ENCODE assay signal across 21 mouse cellular contexts in genomic region chr1:77280373-77281038, GRCm38 (mm10).
DNase-seq lines count a peak whose midpoint lies in the region; ATAC-seq and TF ChIP-seq lines count a peak whose summit lies in the region.
"Had no signal": no experiment of that assay in that cellular context is flagged by ENCODE, and none has a peak within 500 bp of the region (broad histone marks: within the 10 kb centered on the region; RNA-seq: fewer than 3 reads in every experiment).

No protein-coding gene starts in this region.

- H3K4me3 ChIP-seq in kidney, adult 2 months (ENCODE audit: insufficient read depth, low read depth, low read length), result no peak overlapping the region
- H3K4me3 ChIP-seq in kidney, embryonic 14.5 days (ENCODE audit: low read length), result no peak overlapping the region
- H3K4me3 ChIP-seq in lung, adult 2 months (replicated peaks; ENCODE audit: extremely low read depth, low read depth, low read length), result no peak overlapping the region
- H3K4me3 ChIP-seq in liver, embryonic 14.5 days (ENCODE audit: insufficient read depth in 1 of 2, low read depth in 2 of 2, low read length in 2 of 2), result no peak overlapping the region
- H3K4me3 ChIP-seq in intestine, embryonic 16.5 days (ENCODE audit: low read length), result no peak overlapping the region
- H3K4me3 ChIP-seq: embryonic facial prominence, embryonic 12.5 days; heart, embryonic 12.5 days; hindbrain, embryonic 15.5 days; stomach, embryonic 15.5 days had no signal

- 86% methylated on average over 11 of the region's 11 CpGs for WGBS in kidney, adult 2 months
- WGBS in kidney, embryonic 14.5 days, result 84% methylated on average over 11 of the region's 11 CpGs
- 81% methylated on average over 11 of the region's 11 CpGs for WGBS in lung, adult 2 months
- WGBS in liver, embryonic 14.5 days (ENCODE audit: insufficient replicate concordance), result 78% methylated on average over 11 of the region's 11 CpGs
- 82% methylated on average over 11 of the region's 11 CpGs for WGBS in intestine, embryonic 16.5 days

- no peak for TF ChIP-seq CTCF in kidney, adult 2 months (conservative IDR thresholded peaks at IDR 0.05; ENCODE audit: insufficient read depth, insufficient read length, low read depth, low read length)
- no peak for TF ChIP-seq CTCF in lung, adult 2 months (IDR thresholded peaks at IDR 0.05; ENCODE audit: insufficient read depth, low read length)
- no peak for TF ChIP-seq CTCF in liver, embryonic 14.5 days (IDR thresholded peaks at IDR 0.05; ENCODE audit: low read depth)

- DNase-seq in kidney, adult 2 months, result peak; percentile 10
- peak; percentile 10 for DNase-seq in lung, postnatal 25 days (ENCODE audit: low spot score)
- DNase-seq in lung, adult 2 months, result no peak
- DNase-seq in liver, embryonic 14.5 days (ENCODE audit: low read depth in 3 of 3, low spot score in 3 of 3), result no peak
- DNase-seq in skeletal muscle tissue, adult 2 months (ENCODE audit: low read depth, low spot score), result peak; percentile 17
- DNase-seq in cerebellum, postnatal 36 days, result no peak
- DNase-seq: adrenal gland, postnatal 25 days; B cell, adult 2 months; cerebellum, adult 2 months; forebrain, postnatal 0 days; gastrocnemius, postnatal 25 days; kidney, adult 18-20 months; kidney, postnatal 25 days had no signal

- no peak overlapping the region for H3K9ac ChIP-seq in kidney, embryonic 14.5 days (ENCODE audit: low read depth, low read length)
- no peak overlapping the region for H3K9ac ChIP-seq in liver, embryonic 14.5 days (replicated peaks)
- H3K9ac ChIP-seq in intestine, embryonic 16.5 days (ENCODE audit: low read depth, low read length), result no peak overlapping the region
- H3K9ac ChIP-seq: embryonic facial prominence, embryonic 12.5 days; forebrain, postnatal 0 days; heart, embryonic 12.5 days; hindbrain, embryonic 15.5 days; stomach, embryonic 15.5 days had no signal

- H3K27ac ChIP-seq in kidney, adult 2 months (ENCODE audit: insufficient read depth, low read depth, low read length), result no peak overlapping the region
- no peak overlapping the region for H3K27ac ChIP-seq in kidney, embryonic 14.5 days (ENCODE audit: low read depth, low read length)
- peak overlapping the region; percentile 81 for H3K27ac ChIP-seq in liver, embryonic 14.5 days
- H3K27ac ChIP-seq in intestine, embryonic 16.5 days (ENCODE audit: low read length), result no peak overlapping the region
- H3K27ac ChIP-seq: embryonic facial prominence, embryonic 12.5 days; hindbrain, embryonic 15.5 days; stomach, embryonic 15.5 days had no signal

- 0 out of 2 replicates have a peak, but pooled peaks cover 5% of the 10 kb centered on the region for H3K9me3 ChIP-seq in kidney, embryonic 14.5 days (ENCODE audit: control insufficient read depth, low read length)
- H3K9me3 ChIP-seq in liver, embryonic 14.5 days (ENCODE audit: control insufficient read depth, low read length), result no peaks in the 10 kb centered on the region
- no peaks in the 10 kb centered on the region for H3K9me3 ChIP-seq in intestine, embryonic 16.5 days (ENCODE audit: control insufficient read depth, low read length)
- H3K9me3 ChIP-seq: embryonic facial prominence, embryonic 12.5 days; heart, embryonic 12.5 days; hindbrain, embryonic 15.5 days; stomach, embryonic 15.5 days had no signal

- H3K27me3 ChIP-seq in kidney, adult 2 months (replicated peaks; ENCODE audit: control insufficient read depth, insufficient read depth, low read length), result no peaks in the 10 kb centered on the region
- H3K27me3 ChIP-seq in kidney, embryonic 14.5 days (ENCODE audit: control insufficient read depth, insufficient read depth, low read length), result no peaks in the 10 kb centered on the region
- H3K27me3 ChIP-seq in liver, embryonic 14.5 days (ENCODE audit: control insufficient read depth, insufficient read depth, low read length), result no peaks in the 10 kb centered on the region
- no peaks in the 10 kb centered on the region for H3K27me3 ChIP-seq in intestine, embryonic 16.5 days (replicated peaks; ENCODE audit: control insufficient read depth, insufficient read depth, low read length)
- H3K27me3 ChIP-seq: embryonic facial prominence, embryonic 12.5 days; heart, embryonic 12.5 days; hindbrain, embryonic 15.5 days; Patski; stomach, embryonic 15.5 days had no signal

- H3K4me1 ChIP-seq in kidney, adult 2 months (ENCODE audit: control insufficient read depth, insufficient read depth, low read length), result no peaks in the 10 kb centered on the region
- no peaks in the 10 kb centered on the region for H3K4me1 ChIP-seq in kidney, embryonic 14.5 days (ENCODE audit: control insufficient read depth, insufficient read depth, low read length)
- no peaks in the 10 kb centered on the region for H3K4me1 ChIP-seq in lung, adult 2 months (ENCODE audit: control insufficient read depth, insufficient read depth, low read length)
- H3K4me1 ChIP-seq in liver, embryonic 14.5 days (replicated peaks; ENCODE audit: control insufficient read depth in 2 of 2, insufficient read depth in 2 of 2, low read length in 1 of 2), result peaks cover 28% of the 10 kb centered on the region in 2 experiments
- no peaks in the 10 kb centered on the region for H3K4me1 ChIP-seq in intestine, embryonic 16.5 days (ENCODE audit: control insufficient read depth, insufficient read depth, low read length)
- H3K4me1 ChIP-seq: embryonic facial prominence, embryonic 12.5 days; hindbrain, embryonic 15.5 days; stomach, embryonic 15.5 days had no signal

- no peak overlapping the region for H3K4me2 ChIP-seq in kidney, embryonic 14.5 days (replicated peaks; ENCODE audit: low read depth, low read length)
- no peak overlapping the region for H3K4me2 ChIP-seq in liver, embryonic 14.5 days (ENCODE audit: low read depth)
- no peak overlapping the region for H3K4me2 ChIP-seq in intestine, embryonic 16.5 days (ENCODE audit: low read depth, low read length)
- H3K4me2 ChIP-seq: embryonic facial prominence, embryonic 12.5 days; heart, embryonic 12.5 days; hindbrain, embryonic 15.5 days; stomach, embryonic 15.5 days had no signal

- no peak for ATAC-seq in kidney, embryonic 14.5 days (ENCODE audit: low FRiP score, low TSS enrichment)
- ATAC-seq in liver, embryonic 14.5 days (ENCODE audit: insufficient read depth), result no peak
- no peak for ATAC-seq in intestine, embryonic 16.5 days
- ATAC-seq: activated CD4-positive, CD25-positive, alpha-beta regulatory T cell, adult 4 months; forebrain, postnatal 0 days; Patski had no signal

- no peak for TF ChIP-seq POLR2A in kidney, adult 2 months (IDR thresholded peaks at IDR 0.05; ENCODE audit: low read depth, low read length)
- TF ChIP-seq POLR2A in lung, adult 2 months (IDR thresholded peaks at IDR 0.05; ENCODE audit: borderline replicate concordance, extremely low read depth, low read depth, low read length), result no peak

- no peak for TF ChIP-seq EP300 in liver, embryonic 14.5 days (IDR thresholded peaks at IDR 0.05; ENCODE audit: low read depth)

- H3K36me3 ChIP-seq in kidney, adult 2 months (ENCODE audit: control insufficient read depth, insufficient read depth, low read length), result no peaks in the 10 kb centered on the region
- H3K36me3 ChIP-seq in kidney, embryonic 14.5 days (ENCODE audit: control insufficient read depth, insufficient read depth, low read length), result no peaks in the 10 kb centered on the region
- no peaks in the 10 kb centered on the region for H3K36me3 ChIP-seq in liver, embryonic 14.5 days (replicated peaks; ENCODE audit: control insufficient read depth, insufficient read depth, low read depth)
- H3K36me3 ChIP-seq in intestine, embryonic 16.5 days (ENCODE audit: control insufficient read depth, insufficient read depth, low read length), result no peaks in the 10 kb centered on the region
- H3K36me3 ChIP-seq: embryonic facial prominence, embryonic 12.5 days; heart, embryonic 12.5 days; hindbrain, embryonic 15.5 days; stomach, embryonic 15.5 days had no signal

Comparison
In these comparisons a context has a peak if more than half of its experiments do, and no peak if none do; other contexts are left out.
1. DNase-seq: peak in kidney, adult 2 months (single experiment), lung, postnatal 25 days (single experiment) and skeletal muscle tissue, adult 2 months (single experiment); none in lung, adult 2 months (single experiment), liver, embryonic 14.5 days (0 of 3) and cerebellum, postnatal 36 days (0 of 2).